Mouse (Mus musculus): ENCODE measurements around the gene Gm26602.

DNA sequence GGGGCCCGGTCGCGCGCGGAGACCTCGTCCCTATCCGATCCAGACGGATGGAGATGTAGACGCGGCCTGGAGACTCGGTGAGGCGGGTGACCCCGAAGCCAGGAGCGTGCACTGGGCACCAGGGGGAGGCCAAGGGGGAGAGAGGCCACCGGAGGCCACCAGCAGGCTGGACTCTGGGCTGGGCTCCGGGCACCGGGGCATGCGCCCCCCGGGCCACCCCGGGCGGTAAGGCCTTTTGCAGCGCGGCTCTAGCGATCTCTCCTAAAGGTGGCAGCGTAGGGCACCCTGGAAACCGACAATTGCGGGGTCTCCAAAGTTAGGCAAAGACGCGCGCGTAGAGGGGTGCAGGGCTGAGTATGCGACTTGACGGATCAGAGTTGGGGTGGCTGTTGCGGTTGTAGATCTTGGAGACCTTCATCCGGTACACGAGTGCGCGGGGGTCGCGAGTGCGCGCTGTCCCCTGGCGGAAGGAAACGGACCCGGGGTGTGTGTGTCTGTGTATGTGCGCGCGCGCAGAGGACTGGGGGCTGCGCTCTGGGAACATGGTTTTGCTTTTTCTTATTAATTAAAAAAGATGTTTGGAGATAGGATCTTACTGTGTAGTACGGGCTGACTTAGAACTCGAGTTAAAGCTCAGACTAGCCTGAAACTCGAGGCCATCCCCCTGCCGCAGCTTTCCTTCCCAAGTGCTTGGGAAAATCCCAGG lies 16.8 kb downstream of the Gm26602 start:
- TF ChIP-seq CTCF (IDR thresholded peaks at IDR 0.05; ENCODE audit: borderline replicate concordance, control insufficient read depth, extremely low read depth, insufficient read depth, low read length, poor library complexity) = 0 out of 2 replicates have a peak, but pooled peaks have one; percentile 14
- peak; percentile 60 for TF ChIP-seq POLR2A (IDR thresholded peaks at IDR 0.05; ENCODE audit: control insufficient read depth, extremely low read depth, insufficient read depth, low read length, poor library complexity)
